Mouse (Mus musculus) MEL (cell line): Measurements from ENCODE around the gene Chd9. TPM values are rescaled to one million over a fixed set of nuclear protein-coding genes. Genes with fewer than 3 reads are reported as not detected.

Experiments used
- DNase-seq: peaks from one replicate; pipeline ENCODE4 v3.0.0; 2011; ENCODE audit warnings: low read depth, low spot score
- H3K27ac ChIP-seq: 2 replicates; pipeline ENCODE4 v1.5.1; 2012; ENCODE audit warnings: low read depth, mild to moderate bottlenecking, control low read depth, low read length, moderate library complexity; ENCODE audit not compliant: control insufficient read depth
- H3K27me3 ChIP-seq, 2 experiments: fragments of 150-350 bp in 1 of 2; sonication (generic) in 1 of 2; 2 replicates each; pipeline ENCODE4 v1.6.1; 2012; ENCODE audit warnings: low read length in 2 of 2, mild to moderate bottlenecking in 2 of 2, improper control_type of control experiment in 1 of 2, moderate library complexity in 1 of 2; ENCODE audit not compliant: insufficient read depth in 2 of 2, control insufficient read depth in 1 of 2
- H3K36me3 ChIP-seq, 2 experiments: 2 replicates each; pipeline ENCODE4 v1.6.1; 2012 to 2014; ENCODE audit warnings: low read length in 2 of 2, improper control_type of control experiment in 1 of 2, inconsistent platforms in 1 of 2, mild to moderate bottlenecking in 1 of 2; ENCODE audit not compliant: insufficient read depth in 2 of 2, control insufficient read depth in 1 of 2
- H3K4me1 ChIP-seq, 2 experiments: fragments of 150-350 bp in 1 of 2; sonication (generic) in 1 of 2; 2 replicates each; pipeline ENCODE4 v1.6.1; 2012; ENCODE audit warnings: low read length in 2 of 2, improper control_type of control experiment in 1 of 2, mild to moderate bottlenecking in 1 of 2; ENCODE audit not compliant: insufficient read depth in 2 of 2, control insufficient read depth in 1 of 2
- H3K4me3 ChIP-seq, 2 experiments: fragments of 150-350 bp in 1 of 2; sonication (generic) in 1 of 2; 2 replicates each; pipeline ENCODE4 v1.5.1; 2012; ENCODE audit warnings: low read depth in 2 of 2, low read length in 2 of 2, mild to moderate bottlenecking in 2 of 2, moderate library complexity in 2 of 2, control low read depth in 1 of 2, improper control_type of control experiment in 1 of 2; ENCODE audit not compliant: control insufficient read depth in 1 of 2, insufficient read depth in 1 of 2
- H3K79me2 ChIP-seq: 2 replicates; pipeline ENCODE4 v1.6.1; 2012; ENCODE audit warnings: mild to moderate bottlenecking, low read length, moderate library complexity; ENCODE audit not compliant: control insufficient read depth, poor library complexity, insufficient read depth
- H3K9ac ChIP-seq: 2 replicates; pipeline ENCODE4 v1.6.1; 2012; ENCODE audit warnings: low read depth, mild to moderate bottlenecking, control low read depth, low read length, moderate library complexity; ENCODE audit not compliant: control insufficient read depth, poor library complexity, severe bottlenecking
- H3K9me3 ChIP-seq: fragments of 150-350 bp; sonication (generic); replicated peaks from 2 replicates; pipeline ENCODE4 v1.6.1; 2012; ENCODE audit warnings: mild to moderate bottlenecking, low read length, improper control_type of control experiment, moderate library complexity; ENCODE audit not compliant: insufficient read depth
- BHLHE40 ChIP-seq: IDR thresholded peaks from 2 replicates; pipeline ENCODE4 v1.6.1; 2012; ENCODE audit warnings: low read depth, mild to moderate bottlenecking, inconsistent platforms, low read length, improper control_type of control experiment, borderline replicate concordance
- CHD1 ChIP-seq: IDR thresholded peaks from 2 replicates; pipeline ENCODE4 v1.6.1; 2012; ENCODE audit warnings: low read depth, mild to moderate bottlenecking, inconsistent platforms, low read length, improper control_type of control experiment
- ELF1 ChIP-seq: IDR thresholded peaks from 2 replicates; pipeline ENCODE4 v1.6.1; 2014; ENCODE audit warnings: low read depth, mild to moderate bottlenecking, inconsistent platforms, low read length, improper control_type of control experiment, moderate library complexity
- ETS1 ChIP-seq: IDR thresholded peaks from 2 replicates; pipeline ENCODE4 v1.6.1; 2012; ENCODE audit warnings: low read depth, mild to moderate bottlenecking, inconsistent platforms, low read length, improper control_type of control experiment, moderate library complexity
- JUND ChIP-seq: IDR thresholded peaks from 2 replicates; pipeline ENCODE4 v1.6.1; 2011; ENCODE audit warnings: low read depth, mild to moderate bottlenecking, improper control_type of control experiment, low read length
- MAFK ChIP-seq: IDR thresholded peaks from 2 replicates; pipeline ENCODE4 v1.6.1; 2011; ENCODE audit warnings: low read depth, mild to moderate bottlenecking, low read length, improper control_type of control experiment, borderline replicate concordance
- MAX ChIP-seq: IDR thresholded peaks from 2 replicates; pipeline ENCODE4 v1.6.1; 2011; ENCODE audit warnings: low read length, improper control_type of control experiment
- MEF2A ChIP-seq: IDR thresholded peaks from 2 replicates; pipeline ENCODE4 v1.6.1; 2014; ENCODE audit warnings: low read depth, mild to moderate bottlenecking, inconsistent platforms, low read length, improper control_type of control experiment; ENCODE audit not compliant: poor library complexity, insufficient replicate concordance, severe bottlenecking; ENCODE audit errors: extremely low read depth
- MXI1 ChIP-seq: IDR thresholded peaks from 2 replicates; pipeline ENCODE4 v1.6.1; 2011; ENCODE audit warnings: mild to moderate bottlenecking, low read depth, low read length, improper control_type of control experiment
- MYC ChIP-seq: IDR thresholded peaks from 2 replicates; pipeline ENCODE4 v1.6.1; 2011; ENCODE audit warnings: low read depth, mild to moderate bottlenecking, low read length, improper control_type of control experiment, moderate library complexity
- NRF1 ChIP-seq: IDR thresholded peaks from 2 replicates; pipeline ENCODE4 v1.6.1; 2014; ENCODE audit warnings: low read depth, mild to moderate bottlenecking, inconsistent platforms, low read length, improper control_type of control experiment, moderate library complexity; ENCODE audit not compliant: poor library complexity, insufficient read depth, severe bottlenecking
- POLR2A ChIP-seq, 2 experiments: IDR thresholded peaks; 2 replicates each; pipeline ENCODE4 v1.6.1; 2011 to 2012; ENCODE audit warnings: low read length in 2 of 2, mild to moderate bottlenecking in 2 of 2, control low read depth in 1 of 2, improper control_type of control experiment in 1 of 2, low read depth in 1 of 2, moderate library complexity in 1 of 2; ENCODE audit not compliant: control insufficient read depth in 1 of 2, insufficient read depth in 1 of 2, poor library complexity in 1 of 2
- POLR2AphosphoS2 ChIP-seq: IDR thresholded peaks from 2 replicates; pipeline ENCODE4 v1.6.1; 2011; ENCODE audit warnings: low read length, improper control_type of control experiment
- POLR2AphosphoS5 ChIP-seq: IDR thresholded peaks from 2 replicates; pipeline ENCODE4 v1.6.1; 2012; ENCODE audit warnings: low read depth, borderline replicate concordance, mild to moderate bottlenecking, inconsistent platforms, low read length, moderate library complexity, mixed read lengths
- RAD21 ChIP-seq: IDR thresholded peaks from 2 replicates; pipeline ENCODE4 v1.6.1; 2011; ENCODE audit warnings: mild to moderate bottlenecking, low read depth, low read length, improper control_type of control experiment
- SIN3A ChIP-seq: IDR thresholded peaks from 2 replicates; pipeline ENCODE4 v1.6.1; 2012; ENCODE audit warnings: low read length, improper control_type of control experiment, inconsistent platforms
- TCF12 ChIP-seq: IDR thresholded peaks from 2 replicates; pipeline ENCODE4 v1.6.1; 2014; ENCODE audit warnings: low read depth, mild to moderate bottlenecking, inconsistent platforms, low read length, improper control_type of control experiment, moderate library complexity
- UBTF ChIP-seq: IDR thresholded peaks from 2 replicates; pipeline ENCODE4 v1.6.1; 2012; ENCODE audit warnings: low read depth, mild to moderate bottlenecking, inconsistent platforms, low read length, improper control_type of control experiment, moderate library complexity, borderline replicate concordance; ENCODE audit not compliant: insufficient read depth
- USF2 ChIP-seq, 2 experiments: IDR thresholded peaks; 2 replicates each; pipeline ENCODE4 v1.6.1; 2011 to 2012; ENCODE audit warnings: improper control_type of control experiment in 2 of 2, low read length in 2 of 2, borderline replicate concordance in 1 of 2, inconsistent platforms in 1 of 2, low read depth in 1 of 2, mild to moderate bottlenecking in 1 of 2; ENCODE audit not compliant: insufficient read depth in 1 of 2
- ZKSCAN1 ChIP-seq: IDR thresholded peaks from 2 replicates; pipeline ENCODE4 v1.6.1; 2012; ENCODE audit warnings: low read depth, mild to moderate bottlenecking, inconsistent platforms, low read length, improper control_type of control experiment, moderate library complexity
- ZNF384 ChIP-seq: IDR thresholded peaks from 2 replicates; pipeline ENCODE4 v1.6.1; 2012; ENCODE audit warnings: low read depth, mild to moderate bottlenecking, inconsistent platforms, low read length, improper control_type of control experiment
- polyA plus RNA-seq, 2 experiments: library from polyadenylated mRNA; stranded (reverse) in 1 of 2; unstranded in 1 of 2; fragments of >175 nt in 1 of 2; fragments of >200 nt in 1 of 2; gene quantifications; 2 replicates each; pipeline versions ENCODE4 v1.2.1 to v1.2.4; 2012; ENCODE audit warnings: low replicate concordance in 2 of 2, low read depth in 1 of 2; ENCODE audit not compliant: insufficient read length in 2 of 2, insufficient read depth in 1 of 2, missing spikeins in 1 of 2
- total RNA-seq: library from RNA; depleted of rRNA; stranded (reverse); fragments of 300-350 nt; gene quantifications from 2 replicates; pipeline ENCODE4 v1.2.3, GENCODE M21; 2012

The Chd9 gene
- total and polyA plus RNA-seq, 3 experiments = 5.9 to 87.4 (median 40.3) TPM

- no peak for TF ChIP-seq UBTF
- no peak for TF ChIP-seq MYC
- TF ChIP-seq CHD1 = no peak
- no peak for TF ChIP-seq SIN3A
- no peak for DNase-seq
- Histone ChIP-seq H3K9ac (no peak overlapping the region), H3K4me1 (peaks cover 2 to 7% of the 10 kb centered on the region in 2 experiments), H3K4me3 (no peak overlapping the region), H3K27ac (no peak overlapping the region), H3K9me3 (no peaks in the 10 kb centered on the region), H3K27me3 (no peaks in the 10 kb centered on the region), H3K36me3 (peaks cover 0 to 8% of the 10 kb centered on the region in 2 experiments; a peak in 2 of 4 replicates), H3K79me2 (no peaks in the 10 kb centered on the region)
Observed at GRCm38 (mm10) chr8:90894231-90894914, 66.2 kb downstream of the Chd9 start.

- H3K27me3 ChIP-seq = no peaks in the 10 kb centered on the region
- no peak for DNase-seq
- no peak overlapping the region for H3K4me3 ChIP-seq
- H3K9ac ChIP-seq = no peak overlapping the region
- no peak overlapping the region for H3K27ac ChIP-seq
- peaks cover 2 to 7% of the 10 kb centered on the region in 2 experiments for H3K4me1 ChIP-seq
- no peaks in the 10 kb centered on the region for H3K79me2 ChIP-seq
- TF ChIP-seq MEF2A (no peak), POLR2AphosphoS2 (no peak), NRF1 (no peak), POLR2AphosphoS5 (no peak), POLR2A (IDR thresholded peaks at IDR 0.05; ENCODE audit: control insufficient read depth in 1 of 2, insufficient read depth in 1 of 2, low read depth in 1 of 2, low read length in 2 of 2, poor library complexity in 1 of 2) (no peak), MYC (no peak), ZKSCAN1 (no peak), ZNF384 (no peak), USF2 (IDR thresholded peaks at IDR 0.05; ENCODE audit: borderline replicate concordance in 1 of 2, insufficient read depth in 1 of 2, low read depth in 1 of 2, low read length in 2 of 2) (no peak)
- H3K36me3 ChIP-seq = peaks cover 0 to 8% of the 10 kb centered on the region in 2 experiments; a peak in 2 of 4 replicates
- H3K9me3 ChIP-seq = no peaks in the 10 kb centered on the region
Observed at GRCm38 (mm10) chr8:90897343-90897742, 69.2 kb downstream of the Chd9 start.

- Histone ChIP-seq H3K4me1 (peaks cover 2 to 7% of the 10 kb centered on the region in 2 experiments), H3K9me3 (no peaks in the 10 kb centered on the region), H3K79me2 (no peaks in the 10 kb centered on the region), H3K27me3 (no peaks in the 10 kb centered on the region), H3K36me3 (peaks cover 0 to 8% of the 10 kb centered on the region in 2 experiments; a peak in 2 of 4 replicates), H3K27ac (peak overlapping the region; percentile 53), H3K4me3 (peak overlapping the region in 1 of 2 experiments; percentile 0; a peak in 2 of 4 replicates), H3K9ac (no peak overlapping the region)
- DNase-seq = peak; percentile 60
- no peak for TF ChIP-seq MAX
- peak; percentile 60; the same call in 1 of the 2 replicates for TF ChIP-seq SIN3A
- no peak for TF ChIP-seq USF2 (IDR thresholded peaks at IDR 0.05; ENCODE audit: borderline replicate concordance in 1 of 2, insufficient read depth in 1 of 2, low read depth in 1 of 2, low read length in 2 of 2)
- TF ChIP-seq NRF1 = no peak
- no peak for TF ChIP-seq BHLHE40
- TF ChIP-seq TCF12 = peak; percentile 80
- TF ChIP-seq UBTF = no peak
- TF ChIP-seq MYC = no peak
- no peak for TF ChIP-seq MAFK
- TF ChIP-seq JUND = no peak
- peak; percentile 65; the same call in 1 of the 2 replicates for TF ChIP-seq ETS1
- TF ChIP-seq MEF2A = no peak
- no peak for TF ChIP-seq RAD21
- no peak for TF ChIP-seq POLR2A (IDR thresholded peaks at IDR 0.05; ENCODE audit: control insufficient read depth in 1 of 2, insufficient read depth in 1 of 2, low read depth in 1 of 2, low read length in 2 of 2, poor library complexity in 1 of 2)
- no peak for TF ChIP-seq MXI1
- TF ChIP-seq CHD1 = no peak
- TF ChIP-seq ELF1 = no peak
Observed at GRCm38 (mm10) chr8:90898578-90898977, 70.4 kb downstream of the Chd9 start.
